Mouse (Mus musculus) ovary, postnatal 10 days (tissue): Measurements from ENCODE around the gene Atcay.
"Not testable (repeated sequence)": the region's sequence is repeated elsewhere in the genome, so short reads cannot be mapped to it uniquely, and the experiment has no call there.

Experiments used
- DNase-seq: peaks from one replicate; pipeline ENCODE4 v3.0.0; 2022; ENCODE audit warnings: low spot score

The Atcay gene

GRCm38 (mm10) chr10:81200141-81200540 is 30.5 kb downstream of the Atcay start:
- DNase-seq = no peak

DNA sequence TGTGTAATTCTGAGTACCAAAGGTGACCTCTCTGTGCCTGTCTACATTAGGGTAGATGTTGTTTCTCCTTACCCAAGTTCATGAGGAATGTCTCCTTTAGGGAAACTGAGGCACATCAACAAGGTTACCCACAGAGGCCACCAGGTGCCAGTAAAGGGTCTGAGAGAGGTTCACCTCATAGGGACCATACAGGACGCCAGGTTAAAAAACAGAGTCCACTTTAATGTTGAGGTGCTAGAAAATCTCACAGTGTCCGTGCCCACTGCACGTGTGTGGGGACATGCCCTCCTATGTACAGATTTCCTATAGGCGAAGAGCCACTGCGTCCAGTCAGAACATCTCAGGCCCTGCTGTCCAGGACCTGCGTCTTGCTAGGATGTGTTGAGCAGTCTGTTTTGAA is 31.6 kb downstream of the Atcay start:
- DNase-seq = no peak

DNA sequence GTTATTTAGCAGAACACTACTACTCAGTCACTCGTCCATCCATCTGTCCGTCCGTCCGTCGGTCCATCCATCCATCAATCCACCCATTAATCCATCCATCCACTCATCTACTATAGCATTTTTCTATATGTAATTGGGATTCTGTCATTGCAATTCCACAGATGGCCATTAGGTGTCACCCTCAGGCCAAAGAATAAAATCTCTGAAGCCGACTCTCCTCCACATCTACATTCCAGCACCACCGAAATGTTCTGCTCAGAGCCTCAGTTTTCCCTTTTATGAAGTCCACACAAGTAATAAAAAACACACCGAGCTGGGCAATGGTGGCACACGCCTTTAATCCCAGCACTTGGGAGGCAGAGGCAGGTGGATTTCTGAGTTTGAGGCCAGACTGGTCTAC is 32.4 kb downstream of the Atcay start:
- no peak for DNase-seq

GRCm38 (mm10) chr10:81197305-81197704 is 33.3 kb downstream of the Atcay start:
- no peak for DNase-seq

DNA sequence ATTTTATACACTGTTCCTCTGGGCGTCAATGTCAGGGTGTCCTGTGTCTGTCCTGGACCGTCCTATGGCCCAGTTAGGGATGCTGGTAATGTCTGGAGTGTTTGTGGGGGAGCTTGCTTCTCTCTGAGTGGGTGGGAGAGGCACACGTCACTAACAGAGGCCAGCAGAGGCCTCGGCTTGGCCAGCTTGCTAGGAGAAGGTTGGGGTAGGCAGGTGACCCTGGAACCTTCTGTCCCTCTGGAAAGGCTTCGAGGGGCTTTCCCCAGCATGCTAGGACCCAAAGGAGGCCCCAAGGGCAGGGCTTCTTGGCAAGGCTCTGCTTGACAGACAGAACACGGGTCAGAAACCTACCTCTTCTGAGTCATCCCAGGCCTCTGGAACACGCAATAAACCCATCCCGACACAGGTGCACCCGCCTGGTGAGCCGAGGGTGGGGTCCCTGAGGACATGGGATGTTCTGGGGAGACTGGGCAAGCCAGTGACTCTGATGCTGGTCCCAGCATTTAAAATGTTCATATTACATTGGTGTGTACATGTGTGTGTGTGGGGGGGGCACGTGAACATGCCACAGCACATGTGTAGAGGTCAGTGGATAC is 34.1 kb downstream of the Atcay start:
- DNase-seq = no peak

DNA sequence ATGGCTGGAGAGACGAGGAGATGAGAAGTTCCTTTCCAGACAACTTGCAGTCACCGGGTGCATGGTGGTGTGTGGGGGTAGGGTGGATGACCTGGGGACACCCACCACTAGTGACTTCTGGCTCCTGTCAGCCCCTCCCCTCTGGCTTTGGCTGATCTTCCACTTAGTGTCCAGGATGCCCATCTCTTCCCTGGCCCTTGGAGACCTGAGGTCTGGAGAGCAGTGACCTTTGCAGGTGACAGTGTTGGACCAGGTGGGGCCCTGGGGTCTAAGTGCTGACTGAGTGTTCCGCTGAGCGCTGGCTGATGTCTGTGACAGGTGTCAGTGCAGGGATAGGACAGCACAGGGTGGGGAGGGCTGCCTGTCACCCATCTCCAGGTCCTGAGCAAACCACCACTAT is 35.3 kb downstream of the Atcay start:
- DNase-seq = no peak

- DNase-seq = no peak
Observed at GRCm38 (mm10) chr10:81193991-81194774, 36.5 kb downstream of the Atcay start.

GRCm38 (mm10) chr10:81192968-81193501 is 37.6 kb downstream of the Atcay start:
- DNase-seq = no peak

DNA sequence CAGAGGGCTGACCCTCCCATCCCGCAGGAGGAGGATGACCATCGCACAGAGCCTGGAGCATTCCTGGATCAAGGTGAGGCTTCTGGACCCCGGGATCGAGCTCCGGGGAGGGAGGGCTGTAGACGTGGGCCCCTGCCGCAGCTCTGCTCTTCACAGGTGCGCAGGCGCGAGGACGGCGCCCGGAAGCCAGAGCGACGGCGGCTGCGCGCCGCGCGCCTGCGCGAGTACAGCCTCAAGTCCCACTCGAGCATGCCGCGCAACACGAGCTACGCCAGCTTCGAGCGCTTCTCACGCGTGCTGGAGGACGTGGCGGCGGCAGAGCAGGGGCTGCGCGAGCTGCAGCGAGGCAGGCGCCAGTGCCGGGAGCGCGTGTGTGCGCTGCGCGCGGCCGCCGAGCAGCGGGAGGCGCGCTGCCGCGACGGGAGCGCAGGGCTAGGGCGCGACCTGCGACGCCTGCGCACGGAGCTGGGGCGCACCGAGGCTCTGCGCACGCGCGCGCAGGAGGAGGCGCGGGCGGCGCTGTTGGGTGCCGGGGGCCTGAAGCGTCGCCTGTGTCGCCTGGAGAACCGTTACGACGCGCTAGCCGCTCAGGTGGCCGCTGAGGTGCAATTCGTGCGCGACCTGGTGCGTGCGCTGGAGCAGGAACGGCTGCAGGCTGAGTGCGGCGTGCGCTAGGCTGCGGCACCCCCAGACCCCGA is 38.2 kb downstream of the Atcay start:
- no peak for DNase-seq

- no peak for DNase-seq
Observed at GRCm38 (mm10) chr10:81191342-81191982, 39.2 kb downstream of the Atcay start.

GRCm38 (mm10) chr10:81190912-81191321 is 39.7 kb downstream of the Atcay start:
- no peak for DNase-seq

GRCm38 (mm10) chr10:81190236-81190911 is 40.3 kb downstream of the Atcay start:
- no peak for DNase-seq

- DNase-seq = no peak
Observed at GRCm38 (mm10) chr10:81189821-81190220, 40.8 kb downstream of the Atcay start.

GRCm38 (mm10) chr10:81187161-81187560 is 43.5 kb downstream of the Atcay start:
- DNase-seq = no peak

GRCm38 (mm10) chr10:81184765-81185164 is 45.9 kb downstream of the Atcay start:
- no peak for DNase-seq

GRCm38 (mm10) chr10:81183805-81184204 is 46.8 kb downstream of the Atcay start, which contains the start of gene 4930442H23Rik:
Gene 4930442H23Rik (minus strand): TSS chr10:81183849.
- no peak for DNase-seq

GRCm38 (mm10) chr10:81182336-81183333 is 48.0 kb downstream of the Atcay start, which contains the start of gene Dapk3:
Gene Dapk3 (plus strand): TSS chr10:81183005.
- DNase-seq = peak; percentile 91

GRCm38 (mm10) chr10:81181860-81182259 is 48.8 kb downstream of the Atcay start:
- not testable (repeated sequence) for DNase-seq

DNA sequence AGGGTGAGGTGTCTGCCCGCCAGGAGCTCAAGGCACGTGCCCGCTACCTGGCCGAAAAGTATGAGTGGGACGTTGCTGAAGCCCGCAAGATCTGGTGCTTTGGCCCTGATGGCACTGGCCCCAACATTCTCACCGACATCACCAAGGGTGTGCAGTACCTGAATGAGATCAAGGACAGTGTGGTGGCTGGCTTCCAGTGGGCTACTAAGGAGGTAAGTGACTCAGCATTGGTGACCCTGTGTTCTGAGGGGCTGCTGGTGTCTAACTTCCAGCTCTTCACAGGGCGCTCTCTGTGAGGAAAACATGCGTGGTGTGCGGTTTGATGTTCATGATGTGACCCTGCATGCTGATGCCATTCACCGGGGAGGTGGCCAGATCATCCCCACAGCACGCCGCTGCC is 49.7 kb downstream of the Atcay start:
- DNase-seq = no peak
